Mouse (Mus musculus): Measurements from ENCODE around the gene Cog7. TPM values are rescaled to one million over a fixed set of nuclear protein-coding genes. Genes with fewer than 3 reads are reported as not detected.

The Cog7 gene
- polyA plus RNA-seq, 1 experiment from 2014 or later = 27.1 TPM

DNA sequence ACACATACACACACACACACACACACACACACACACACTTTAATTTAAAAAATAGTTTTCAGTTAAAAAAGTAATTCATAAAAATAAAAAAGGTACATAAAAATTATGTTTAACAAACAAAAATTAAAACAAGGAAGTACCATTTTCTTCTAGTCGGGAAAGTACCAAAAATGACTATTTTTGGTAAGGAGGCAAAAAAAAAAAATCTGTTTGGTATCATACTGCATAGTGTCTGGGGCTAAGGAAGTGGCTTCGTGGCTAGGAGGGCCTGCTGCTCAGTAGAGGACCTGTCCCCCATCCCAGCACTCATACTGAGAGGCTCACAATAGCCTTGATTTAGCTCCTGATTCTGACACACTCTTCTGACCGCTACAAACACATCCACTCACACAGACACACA lies 9.8 kb downstream of the Cog7 start:
- ATAC-seq (replicated peaks) = no peak
- 85% methylated on average over 3 of the region's 3 CpGs for WGBS
- H3K9me3 ChIP-seq = no peaks in the 10 kb centered on the region

DNA sequence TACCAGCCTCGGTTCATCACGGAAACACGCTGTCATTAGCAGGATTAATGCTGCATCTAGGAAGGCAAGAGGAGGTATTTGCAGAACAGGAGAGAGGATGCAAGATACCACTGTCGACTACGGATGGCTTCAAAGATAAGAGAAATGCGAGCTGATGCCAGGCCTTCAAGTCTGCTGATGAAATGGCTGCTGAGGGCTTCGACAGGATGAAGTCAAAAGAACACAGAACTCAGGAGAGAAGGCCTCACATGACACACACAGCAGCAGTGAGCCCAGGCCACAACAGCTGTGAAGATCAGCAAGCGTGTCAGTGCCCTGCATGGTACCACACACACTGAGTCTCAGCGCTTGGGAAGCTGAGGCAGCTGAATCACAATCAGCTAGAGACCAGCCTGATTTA lies 11.3 kb downstream of the Cog7 start:
- Histone ChIP-seq H3K36me3 (replicated peaks) (peaks cover 3% of the 10 kb centered on the region; the same call in 1 of the 2 replicates), H3K9me3 (no peaks in the 10 kb centered on the region), H3K4me3 (no peak overlapping the region), H3K27me3 (replicated peaks) (no peaks in the 10 kb centered on the region), H3K27ac (no peak overlapping the region), H3K9ac (no peak overlapping the region), H3K4me1 (no peaks in the 10 kb centered on the region), H3K4me2 (no peak overlapping the region)
- ATAC-seq (replicated peaks) = no peak
- 89% methylated on average over 9 of the region's 9 CpGs for WGBS

More for the DNA sequence above, 9.8 kb downstream of the Cog7 start:
- Histone ChIP-seq H3K36me3 (replicated peaks) (peaks cover 3% of the 10 kb centered on the region; the same call in 1 of the 2 replicates), H3K27me3 (replicated peaks) (no peaks in the 10 kb centered on the region), H3K4me3 (no peak overlapping the region), H3K4me1 (no peaks in the 10 kb centered on the region), H3K4me2 (no peak overlapping the region), H3K27ac (no peak overlapping the region), H3K9ac (no peak overlapping the region)

DNA sequence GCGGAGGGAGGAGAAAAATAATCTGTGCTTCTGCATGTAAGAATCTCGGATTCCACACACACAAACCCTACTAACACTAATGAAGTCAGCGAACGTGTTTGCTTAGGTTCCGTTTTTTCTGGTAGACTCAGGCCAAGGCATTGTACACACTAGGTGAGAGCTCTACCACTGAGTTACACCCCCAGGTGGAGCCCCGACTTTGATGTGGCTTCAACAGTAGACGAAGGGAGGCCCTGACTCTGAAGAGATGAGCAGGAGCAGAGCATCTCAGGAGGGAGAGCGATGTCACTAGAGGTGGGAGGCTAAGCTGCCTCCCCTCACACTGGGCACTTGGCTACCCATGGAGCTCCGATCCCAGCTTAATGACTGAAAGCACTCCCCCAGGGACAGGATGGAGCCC lies 12.7 kb downstream of the Cog7 start:
- 92% methylated on average over 9 of the region's 9 CpGs for WGBS

DNA sequence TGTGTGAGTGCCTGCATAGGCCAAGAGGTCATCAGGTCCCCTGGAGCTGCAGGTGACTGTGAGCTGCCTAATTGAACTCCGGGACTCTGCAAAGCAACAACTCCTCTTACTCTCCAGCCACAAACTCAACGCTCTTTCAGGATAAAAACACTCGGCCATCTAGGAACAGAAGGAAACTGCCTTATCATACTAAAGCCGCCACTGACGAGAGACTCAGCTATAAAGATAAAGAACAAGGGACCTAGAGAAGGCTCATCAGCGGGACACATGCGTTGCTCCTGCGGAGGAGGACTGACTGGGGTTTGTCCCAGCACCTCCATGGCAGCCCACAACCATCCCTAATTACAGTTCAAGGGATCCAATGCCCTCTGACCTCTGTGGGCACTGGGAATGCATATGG lies 13.3 kb downstream of the Cog7 start:
- no peaks in the 10 kb centered on the region for H3K9me3 ChIP-seq
- H3K4me2 ChIP-seq = no peak overlapping the region
- H3K4me1 ChIP-seq = no peaks in the 10 kb centered on the region
- no peaks in the 10 kb centered on the region for H3K27me3 ChIP-seq (replicated peaks)
- no peak overlapping the region for H3K9ac ChIP-seq
- WGBS = 89% methylated on average over 8 of the region's 8 CpGs
- peaks cover 3% of the 10 kb centered on the region; the same call in 1 of the 2 replicates for H3K36me3 ChIP-seq (replicated peaks)
- no peak overlapping the region for H3K27ac ChIP-seq
- H3K4me3 ChIP-seq = no peak overlapping the region
- no peak for ATAC-seq (replicated peaks)

More for the DNA sequence above, 12.7 kb downstream of the Cog7 start:
- Histone ChIP-seq H3K36me3 (replicated peaks) (peaks cover 3% of the 10 kb centered on the region; the same call in 1 of the 2 replicates), H3K4me1 (no peaks in the 10 kb centered on the region), H3K4me3 (no peak overlapping the region), H3K9me3 (no peaks in the 10 kb centered on the region), H3K27me3 (replicated peaks) (no peaks in the 10 kb centered on the region), H3K9ac (no peak overlapping the region), H3K27ac (no peak overlapping the region), H3K4me2 (no peak overlapping the region)
- ATAC-seq (replicated peaks) = no peak

DNA sequence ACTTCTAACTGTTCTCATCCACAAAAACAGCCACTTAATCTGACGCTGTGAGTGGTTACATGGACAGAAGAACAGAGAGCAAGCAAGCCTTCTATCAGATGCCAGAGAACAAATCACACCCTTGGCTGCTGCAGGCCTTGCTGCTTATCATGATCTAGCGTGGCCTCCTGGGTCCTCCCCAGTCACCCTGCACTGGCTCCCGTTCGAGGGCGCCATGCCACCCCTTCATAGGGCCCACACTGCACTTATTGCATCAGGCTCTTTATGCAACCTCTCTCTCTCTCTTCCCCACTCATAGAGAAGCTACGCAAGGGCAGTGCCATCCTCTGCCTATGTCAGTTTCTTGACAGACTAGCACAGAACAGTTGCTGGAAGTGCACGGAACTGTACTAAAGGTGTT lies 15.3 kb downstream of the Cog7 start:
- Histone ChIP-seq H3K36me3 (replicated peaks) (peaks cover 3% of the 10 kb centered on the region; the same call in 1 of the 2 replicates), H3K27me3 (replicated peaks) (no peaks in the 10 kb centered on the region), H3K4me3 (no peak overlapping the region), H3K4me2 (no peak overlapping the region), H3K9ac (no peak overlapping the region), H3K4me1 (no peaks in the 10 kb centered on the region), H3K9me3 (no peaks in the 10 kb centered on the region), H3K27ac (no peak overlapping the region)
- no peak for ATAC-seq (replicated peaks)
- 92% methylated on average over 7 of the region's 7 CpGs for WGBS

DNA sequence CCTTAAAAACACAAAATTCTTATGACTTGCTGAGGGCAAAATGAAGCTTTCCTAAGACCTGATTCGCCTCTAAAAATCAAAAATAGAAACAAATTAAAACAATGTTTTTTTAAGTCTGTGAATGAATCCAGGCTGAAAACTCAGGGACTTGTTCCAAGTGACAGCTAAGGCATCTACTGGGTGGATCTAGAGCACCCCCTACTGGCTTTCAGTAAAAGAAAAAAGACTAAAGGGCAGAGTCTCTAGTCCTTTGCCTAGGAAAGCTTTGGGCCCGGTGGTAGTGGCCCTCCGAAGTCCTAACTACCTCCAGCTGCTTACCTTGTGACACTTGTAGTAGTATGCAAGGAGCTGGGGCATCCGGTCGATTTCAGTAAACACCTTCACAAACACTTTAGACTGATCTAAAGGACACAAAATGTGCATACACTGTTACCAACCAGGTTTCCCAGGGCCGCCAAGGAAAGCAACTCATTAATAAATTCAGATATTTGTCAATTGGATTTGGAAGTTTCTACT lies 17.6 kb downstream of the Cog7 start:
- Histone ChIP-seq H3K27ac (no peak overlapping the region), H3K9ac (no peak overlapping the region), H3K4me2 (no peak overlapping the region), H3K4me3 (no peak overlapping the region), H3K9me3 (no peaks in the 10 kb centered on the region), H3K27me3 (replicated peaks) (no peaks in the 10 kb centered on the region), H3K36me3 (replicated peaks) (peaks cover 2% of the 10 kb centered on the region; the same call in 1 of the 2 replicates), H3K4me1 (no peaks in the 10 kb centered on the region)
- WGBS = 68% methylated on average over 6 of the region's 6 CpGs
- no peak for ATAC-seq (replicated peaks)

DNA sequence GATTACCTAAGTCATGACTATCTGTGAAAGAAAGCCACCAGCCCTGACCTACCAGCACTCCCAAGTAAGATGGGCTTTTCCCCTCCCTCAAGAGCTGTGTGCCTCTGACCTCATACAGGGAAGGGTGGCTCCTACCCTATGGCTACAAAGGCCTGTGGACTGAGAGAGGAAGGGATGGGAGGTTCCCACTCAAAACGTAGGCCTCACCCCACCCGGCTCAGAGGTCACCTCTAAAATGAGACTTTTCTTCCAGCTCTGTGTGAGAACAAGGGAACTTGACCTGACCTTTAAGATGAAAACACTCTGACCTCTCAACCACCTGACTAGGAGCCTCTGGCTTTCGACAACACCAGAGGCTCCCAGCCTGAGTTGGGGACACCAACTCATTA lies 18.9 kb downstream of the Cog7 start:
- H3K9me3 ChIP-seq = no peaks in the 10 kb centered on the region
- WGBS = 91% methylated on average over 3 of the region's 3 CpGs

DNA sequence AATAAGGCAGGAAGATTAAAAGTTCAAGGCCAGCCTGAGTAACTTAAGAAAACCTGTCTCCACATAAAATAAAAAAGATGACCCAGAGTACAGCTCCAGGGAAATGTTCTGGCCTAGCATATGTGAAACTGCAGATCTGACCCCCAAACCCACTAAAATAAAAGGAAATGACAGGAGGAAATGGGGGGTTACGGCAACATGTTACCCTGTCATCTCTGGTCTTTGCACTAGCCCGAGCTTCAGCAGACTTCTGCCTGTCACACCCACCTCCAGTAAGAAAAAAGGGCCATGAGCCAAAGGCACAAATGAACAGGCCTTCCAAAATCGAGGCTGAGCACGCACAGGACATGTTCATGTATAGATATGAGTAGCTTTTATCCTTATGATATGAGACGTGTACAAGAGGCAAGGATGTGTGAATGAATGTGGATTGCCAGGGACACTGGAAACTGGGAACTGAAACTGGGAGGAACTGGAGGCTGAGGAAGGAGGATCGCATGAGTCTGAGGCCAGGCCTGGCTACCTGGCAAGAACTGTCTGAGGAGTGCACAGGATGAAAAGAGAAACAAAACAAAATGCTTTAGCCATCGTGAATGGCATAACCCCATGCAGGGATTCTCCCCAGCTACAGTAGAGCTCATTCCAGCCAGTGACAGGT lies 19.5 kb downstream of the Cog7 start:
- Histone ChIP-seq H3K4me3 (no peak overlapping the region), H3K36me3 (replicated peaks) (no peaks in the 10 kb centered on the region), H3K9ac (no peak overlapping the region), H3K4me2 (no peak overlapping the region), H3K27ac (no peak overlapping the region), H3K9me3 (no peaks in the 10 kb centered on the region), H3K4me1 (no peaks in the 10 kb centered on the region), H3K27me3 (replicated peaks) (no peaks in the 10 kb centered on the region)
- ATAC-seq (replicated peaks) = no peak
- 95% methylated on average over 7 of the region's 7 CpGs for WGBS

More for the DNA sequence above, 18.9 kb downstream of the Cog7 start:
- H3K27me3 ChIP-seq (replicated peaks) = no peaks in the 10 kb centered on the region
- no peak for ATAC-seq (replicated peaks)
- H3K4me2 ChIP-seq = no peak overlapping the region
- no peaks in the 10 kb centered on the region for H3K4me1 ChIP-seq
- no peak overlapping the region for H3K9ac ChIP-seq
- no peaks in the 10 kb centered on the region for H3K36me3 ChIP-seq (replicated peaks)
- no peak overlapping the region for H3K4me3 ChIP-seq
- H3K27ac ChIP-seq = no peak overlapping the region

DNA sequence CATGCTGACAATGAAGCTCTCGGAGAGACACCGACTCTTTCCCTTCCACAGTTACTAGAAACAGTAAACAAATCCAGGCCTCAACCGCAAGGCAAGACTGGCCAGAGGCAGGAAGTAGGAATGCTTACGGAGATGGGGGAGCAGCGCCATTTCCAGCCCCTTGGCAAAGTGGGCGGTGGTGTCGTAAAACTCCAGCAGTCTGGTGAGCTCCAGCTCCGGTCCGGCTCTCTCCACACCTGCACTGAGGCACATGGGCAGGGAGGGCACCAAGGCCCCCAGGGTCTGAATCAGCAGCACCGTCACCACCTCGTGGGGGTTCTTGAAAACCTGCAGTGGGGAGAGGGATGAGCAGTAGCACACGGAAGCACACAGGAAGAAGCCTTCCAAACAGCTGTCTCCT lies 25.7 kb downstream of the Cog7 start:
- ATAC-seq (replicated peaks) = no peak
- WGBS = 88% methylated on average over 12 of the region's 12 CpGs
- Histone ChIP-seq H3K9ac (no peak overlapping the region), H3K9me3 (no peaks in the 10 kb centered on the region), H3K36me3 (replicated peaks) (no peaks in the 10 kb centered on the region; the same call in 1 of the 2 replicates), H3K27me3 (replicated peaks) (no peaks in the 10 kb centered on the region), H3K27ac (no peak overlapping the region), H3K4me1 (no peaks in the 10 kb centered on the region), H3K4me2 (no peak overlapping the region), H3K4me3 (no peak overlapping the region)

DNA sequence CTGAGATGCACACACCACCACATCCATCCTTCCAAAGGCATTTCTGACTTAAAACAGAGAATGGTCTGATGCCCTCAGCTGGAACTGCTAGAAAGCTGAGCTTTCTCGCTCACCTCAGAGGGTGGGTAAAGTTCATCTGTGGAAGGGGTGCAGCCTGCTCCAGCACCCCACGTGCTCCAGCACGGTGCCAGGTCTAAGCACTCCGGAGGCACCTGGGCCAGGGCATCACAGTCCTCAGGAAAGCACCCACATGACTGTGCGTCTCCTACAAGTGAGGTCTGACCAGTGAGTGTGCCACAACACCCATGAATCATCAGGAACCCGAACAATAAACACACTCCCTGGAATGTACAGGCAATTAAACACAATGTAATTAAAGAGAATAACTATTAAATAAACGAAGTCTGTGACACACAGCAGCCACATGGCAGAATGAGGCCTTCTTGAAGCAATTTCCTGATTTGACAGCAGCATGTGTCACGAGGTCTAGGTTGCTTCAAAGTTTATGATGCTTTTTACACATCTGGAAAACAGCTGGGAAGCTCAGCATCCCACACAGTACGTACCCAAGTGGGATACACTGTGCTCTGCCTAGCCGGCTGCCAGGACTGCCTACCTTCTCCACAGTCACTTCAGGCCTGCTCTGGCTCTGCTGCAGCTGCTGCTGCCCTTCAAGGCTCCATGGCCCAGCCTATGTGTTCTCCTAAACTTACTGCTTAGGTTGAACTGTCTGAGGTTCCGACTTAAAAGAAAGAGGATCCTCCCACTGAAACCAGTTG lies 26.4 kb downstream of the Cog7 start:
- Histone ChIP-seq H3K9me3 (no peaks in the 10 kb centered on the region), H3K4me2 (no peak overlapping the region), H3K4me1 (no peaks in the 10 kb centered on the region), H3K36me3 (replicated peaks) (no peaks in the 10 kb centered on the region; the same call in 1 of the 2 replicates), H3K4me3 (no peak overlapping the region), H3K27ac (no peak overlapping the region), H3K27me3 (replicated peaks) (no peaks in the 10 kb centered on the region), H3K9ac (no peak overlapping the region)
- ATAC-seq (replicated peaks) = no peak
- 92% methylated on average over 11 of the region's 11 CpGs for WGBS

DNA sequence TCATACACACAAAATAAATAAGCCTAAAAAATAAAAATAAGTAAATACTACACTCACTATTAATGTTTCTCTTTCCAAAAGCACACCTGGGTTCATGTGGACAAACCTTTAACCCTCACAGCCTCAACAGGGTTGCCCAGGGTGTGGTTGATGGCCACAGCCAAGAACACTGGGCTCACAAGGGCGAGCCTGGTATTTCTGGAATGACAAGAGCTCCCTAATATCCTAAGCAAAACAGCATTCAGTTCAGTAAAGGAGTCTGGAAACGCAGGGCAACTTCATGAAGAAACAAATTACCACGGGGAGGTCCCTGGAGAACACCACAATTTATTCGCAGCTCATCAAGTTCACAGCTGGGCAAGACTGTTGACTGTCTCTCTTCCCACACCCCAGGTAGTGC lies 34.0 kb downstream of the Cog7 start:
- Histone ChIP-seq H3K36me3 (replicated peaks) (no peaks in the 10 kb centered on the region), H3K9me3 (no peaks in the 10 kb centered on the region), H3K4me3 (no peak overlapping the region), H3K4me2 (no peak overlapping the region), H3K4me1 (no peaks in the 10 kb centered on the region), H3K27me3 (replicated peaks) (no peaks in the 10 kb centered on the region), H3K27ac (no peak overlapping the region), H3K9ac (no peak overlapping the region)
- ATAC-seq (replicated peaks) = no peak
- WGBS = 69% methylated on average over 4 of the region's 4 CpGs

DNA sequence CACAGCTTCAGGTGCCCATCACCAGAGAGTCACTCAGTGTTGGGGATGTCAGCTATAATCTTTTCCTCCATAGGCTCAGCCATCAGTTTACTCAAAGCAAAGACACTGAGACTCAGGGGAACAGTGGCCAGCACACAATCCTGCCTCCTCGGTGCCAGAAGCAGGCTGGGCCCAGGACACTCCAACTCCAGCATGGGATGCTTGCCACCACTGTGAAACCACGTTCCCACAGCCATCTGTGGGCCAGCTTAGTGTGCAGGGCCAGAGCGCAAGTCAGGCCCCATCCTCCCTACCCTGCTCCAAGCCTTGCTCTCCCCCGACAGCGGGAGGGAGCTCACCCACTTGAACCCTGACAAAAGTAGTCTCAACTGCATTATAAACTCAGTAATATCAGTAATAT lies 35.3 kb downstream of the Cog7 start:
- no peaks in the 10 kb centered on the region for H3K4me1 ChIP-seq
- no peaks in the 10 kb centered on the region for H3K9me3 ChIP-seq
- no peaks in the 10 kb centered on the region for H3K36me3 ChIP-seq (replicated peaks)
- no peak overlapping the region for H3K9ac ChIP-seq
- H3K4me3 ChIP-seq = no peak overlapping the region
- no peak for ATAC-seq (replicated peaks)
- no peaks in the 10 kb centered on the region for H3K27me3 ChIP-seq (replicated peaks)
- WGBS = 82% methylated on average over 5 of the region's 5 CpGs
- no peak overlapping the region for H3K27ac ChIP-seq
- no peak overlapping the region for H3K4me2 ChIP-seq
